Mouse (Mus musculus) hindbrain, embryonic 13.5 days (tissue): ENCODE results near the gene Plcb4. TPM values are rescaled to one million over a fixed set of nuclear protein-coding genes. Genes with fewer than 3 reads are reported as not detected.

Experiments
- ATAC-seq: fragments of 200-750 bp; cut with Nextera tagmentation; 2 replicates; pipeline ENCODE4 v1.8.0; 2017; ENCODE audit warnings: moderate TSS enrichment; ENCODE audit not compliant: low FRiP score
- H3K27ac ChIP-seq: fragments of 300-500 bp; sonication (generic); 2 replicates; pipeline ENCODE4 v1.5.1; 2015; ENCODE audit warnings: inconsistent platforms, mild to moderate bottlenecking, moderate library complexity
- H3K27me3 ChIP-seq: fragments of 300-500 bp; sonication (generic); 2 replicates; pipeline ENCODE4 v1.6.1; 2015; ENCODE audit warnings: mild to moderate bottlenecking, inconsistent platforms
- H3K36me3 ChIP-seq: fragments of 300-500 bp; sonication (generic); 2 replicates; pipeline ENCODE4 v1.6.1; 2015; ENCODE audit warnings: mild to moderate bottlenecking, inconsistent platforms
- H3K4me1 ChIP-seq: fragments of 300-500 bp; sonication (generic); replicated peaks from 2 replicates; pipeline ENCODE4 v1.6.1; 2015; ENCODE audit warnings: inconsistent platforms
- H3K4me2 ChIP-seq: fragments of 300-500 bp; sonication (generic); 2 replicates; pipeline ENCODE4 v1.6.1; 2015; ENCODE audit warnings: inconsistent platforms, mild to moderate bottlenecking, moderate library complexity
- H3K4me3 ChIP-seq: fragments of 300-500 bp; sonication (generic); 2 replicates; pipeline ENCODE4 v1.5.1; 2015; ENCODE audit warnings: mild to moderate bottlenecking, inconsistent platforms
- H3K9ac ChIP-seq: fragments of 300-500 bp; sonication (generic); 2 replicates; pipeline ENCODE4 v1.6.1; 2015; ENCODE audit warnings: mild to moderate bottlenecking, inconsistent platforms
- H3K9me3 ChIP-seq: fragments of 300-500 bp; sonication (generic); 2 replicates; pipeline ENCODE4 v1.6.1; 2016; ENCODE audit warnings: inconsistent platforms
- whole genome bisulfite sequencing: fragments of 180-500 bp; shearing (Covaris S2); methylation state at CpG from one replicate; pipeline ENCODE4 v1.1.7; 2015; 5-methylcytosine and 5-hydroxymethylcytosine counted together
- polyA plus RNA-seq: library from polyadenylated mRNA; unstranded; fragments of >200 nt; fragmentation: Nextera tagmentation; extraction: Ambion mirVana; gene quantifications from 2 replicates; pipeline ENCODE4 v1.2.1, GENCODE M21; 2015

Plcb4 gene
- polyA plus RNA-seq, 1 experiment from 2014 or later: 49.7 TPM

DNA sequence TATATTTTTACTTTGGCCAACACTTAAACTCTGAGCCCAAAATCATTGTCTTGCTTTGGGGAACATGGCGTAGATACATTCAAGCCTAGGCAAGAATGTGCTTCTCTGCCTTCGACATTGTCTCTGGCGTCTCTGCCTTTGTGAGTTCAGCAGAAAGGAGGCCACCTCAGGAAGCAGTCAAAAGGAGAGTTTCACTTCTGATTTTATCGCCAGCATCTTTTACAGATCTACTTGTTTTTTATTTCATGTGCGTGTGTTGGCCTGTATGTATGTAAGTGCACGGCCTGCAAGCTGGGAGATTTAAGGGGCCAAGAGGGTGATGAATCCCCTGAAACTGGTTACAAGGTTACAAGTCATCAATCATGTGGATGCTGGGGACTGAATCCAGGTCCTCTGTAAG is 6.8 kb upstream of the Plcb4 start:
- ATAC-seq: no peak
- no peaks in the 10 kb centered on the region for H3K27me3 ChIP-seq
- H3K9ac ChIP-seq: no peak overlapping the region
- H3K27ac ChIP-seq: no peak overlapping the region
- H3K36me3 ChIP-seq: no peaks in the 10 kb centered on the region
- H3K4me2 ChIP-seq: no peak overlapping the region
- 89% methylated on average over 6 of the region's 6 CpGs for WGBS
- H3K4me3 ChIP-seq: no peak overlapping the region
- no peaks in the 10 kb centered on the region for H3K4me1 ChIP-seq
- no peaks in the 10 kb centered on the region for H3K9me3 ChIP-seq

GRCm38 (mm10) chr2:135652451-135652850 is 6.4 kb upstream of the Plcb4 start:
- no peak overlapping the region for H3K4me3 ChIP-seq
- H3K27ac ChIP-seq: no peak overlapping the region
- no peaks in the 10 kb centered on the region for H3K27me3 ChIP-seq
- H3K36me3 ChIP-seq: no peaks in the 10 kb centered on the region
- H3K4me2 ChIP-seq: no peak overlapping the region
- no peak overlapping the region for H3K9ac ChIP-seq
- 85% methylated on average over 4 of the region's 4 CpGs for WGBS
- no peaks in the 10 kb centered on the region for H3K9me3 ChIP-seq
- H3K4me1 ChIP-seq: no peaks in the 10 kb centered on the region
- ATAC-seq: no peak

DNA sequence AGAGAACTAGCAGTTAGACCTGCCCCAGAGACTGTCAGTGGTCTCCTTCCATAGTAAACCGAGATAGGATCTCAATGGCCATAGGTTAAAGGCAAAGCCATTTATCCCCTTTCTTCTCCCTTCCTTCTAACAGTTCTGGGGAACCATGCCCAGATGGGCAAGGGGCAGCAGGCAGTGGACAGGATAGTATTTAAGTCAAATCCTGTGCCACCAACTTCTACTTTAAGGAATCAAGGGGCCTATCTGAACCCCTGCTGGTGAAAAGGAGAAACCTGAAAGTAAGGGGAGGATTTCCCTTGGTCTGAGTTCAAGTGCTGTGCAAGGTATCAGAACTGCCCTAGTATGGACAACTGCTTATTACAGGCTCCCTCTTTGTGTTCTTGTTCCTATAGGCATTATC is 2.9 kb upstream of the Plcb4 start:
- H3K27ac ChIP-seq: no peak overlapping the region
- H3K4me1 ChIP-seq: peaks cover 9% of the 10 kb centered on the region; the same call in 1 of the 2 replicates
- ATAC-seq: no peak
- H3K36me3 ChIP-seq: no peaks in the 10 kb centered on the region
- no peak overlapping the region for H3K4me3 ChIP-seq
- no peak overlapping the region for H3K9ac ChIP-seq
- H3K4me2 ChIP-seq: no peak overlapping the region
- WGBS: 94% methylated on average over 1 of the region's 1 CpGs
- no peaks in the 10 kb centered on the region for H3K9me3 ChIP-seq
- no peaks in the 10 kb centered on the region for H3K27me3 ChIP-seq

DNA sequence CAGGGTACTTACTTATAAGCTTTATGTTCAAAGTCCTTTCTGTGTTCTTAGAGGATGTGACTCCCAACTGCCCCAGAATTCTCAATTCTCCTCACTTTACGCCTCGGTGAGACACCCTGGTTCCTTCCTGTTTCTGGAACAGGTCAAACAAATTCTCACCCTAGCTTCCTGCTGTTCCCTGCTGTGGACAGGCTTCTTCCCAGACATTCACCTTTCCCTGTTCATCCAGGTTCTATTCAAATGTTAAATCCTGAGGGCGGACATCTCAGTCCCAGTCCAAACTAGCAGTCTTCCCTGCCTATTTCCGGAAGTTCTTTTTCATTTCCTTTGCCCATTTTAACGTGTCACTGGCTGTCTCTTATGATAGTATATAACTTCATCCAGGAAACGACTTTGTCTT is 2.2 kb upstream of the Plcb4 start:
- Histone ChIP-seq H3K9me3 (no peaks in the 10 kb centered on the region), H3K4me1 (peaks cover 9% of the 10 kb centered on the region; the same call in 1 of the 2 replicates), H3K27me3 (no peaks in the 10 kb centered on the region), H3K36me3 (no peaks in the 10 kb centered on the region), H3K27ac (no peak overlapping the region), H3K4me3 (no peak overlapping the region), H3K9ac (no peak overlapping the region), H3K4me2 (no peak overlapping the region)
- no peak for ATAC-seq
- 83% methylated on average over 6 of the region's 6 CpGs for WGBS

DNA sequence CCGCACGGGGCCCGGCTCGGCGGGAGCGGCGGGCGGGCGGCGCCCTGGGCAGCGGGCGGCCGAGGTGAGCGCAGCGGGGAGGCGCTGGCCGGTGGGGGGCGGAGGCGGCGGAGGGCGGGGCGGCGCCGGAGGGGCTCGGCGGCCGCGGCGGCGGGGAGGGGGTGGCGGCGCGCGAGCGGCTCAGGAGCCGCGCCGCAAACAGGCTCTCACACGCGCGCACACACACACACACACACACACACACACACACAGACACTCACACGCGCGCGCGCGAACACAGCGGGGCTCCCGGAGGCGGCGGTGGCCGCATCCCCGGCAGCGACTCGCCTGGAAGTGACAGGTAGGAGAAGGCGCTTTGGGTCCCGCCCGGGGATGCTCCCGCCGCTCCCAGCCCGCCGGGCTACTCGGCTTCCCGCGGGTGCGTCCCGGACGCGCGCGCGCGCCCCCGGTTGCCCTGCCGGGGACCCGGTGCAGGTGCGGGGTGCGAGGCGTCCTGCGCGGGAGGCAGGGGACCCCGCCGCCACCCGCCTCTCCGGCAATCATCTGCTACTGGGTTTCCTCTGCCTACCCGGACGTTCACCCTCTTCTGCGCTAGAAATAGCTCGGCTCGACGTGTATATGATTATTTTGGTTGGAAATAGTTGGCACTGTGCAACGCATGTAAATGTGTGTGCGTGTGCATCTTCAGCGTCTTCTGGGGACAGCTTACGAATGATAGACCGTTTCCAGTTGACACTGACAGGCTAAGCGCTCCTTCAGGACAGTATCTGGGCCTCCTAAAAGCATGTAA is 775 bp downstream of the Plcb4 start:
- peak overlapping the region; percentile 99 for H3K27ac ChIP-seq
- H3K4me3 ChIP-seq: peak overlapping the region; percentile 78
- H3K9me3 ChIP-seq: no peaks in the 10 kb centered on the region
- peaks cover 9% of the 10 kb centered on the region; the same call in 1 of the 2 replicates for H3K4me1 ChIP-seq
- peak overlapping the region; percentile 96 for H3K9ac ChIP-seq
- ATAC-seq: peak; percentile 76
- H3K4me2 ChIP-seq: peak overlapping the region; percentile 62
- H3K36me3 ChIP-seq: peaks cover 6% of the 10 kb centered on the region
- under 1% methylated on average over 42 of the region's 97 CpGs for WGBS
- no peaks in the 10 kb centered on the region for H3K27me3 ChIP-seq

DNA sequence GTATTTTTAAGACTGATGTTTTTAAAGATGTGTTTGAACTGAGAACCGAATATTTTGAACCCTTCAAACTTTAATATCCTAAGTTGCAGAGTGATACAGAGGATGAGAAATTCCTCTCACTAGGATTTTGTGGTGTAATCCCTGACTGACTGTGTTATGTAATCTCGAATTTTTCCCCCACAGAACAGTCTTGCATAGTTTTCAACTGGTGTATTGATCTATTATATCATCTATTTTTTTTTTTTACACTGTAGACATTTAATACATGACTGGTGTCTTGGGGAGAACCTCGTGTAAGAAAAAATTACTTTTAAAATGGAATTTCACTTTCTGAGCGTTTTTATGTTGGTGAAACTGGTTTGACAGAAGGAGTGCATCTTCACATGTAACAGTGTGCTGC is 2.0 kb downstream of the Plcb4 start:
- H3K27me3 ChIP-seq: no peaks in the 10 kb centered on the region
- 61% methylated on average over 4 of the region's 4 CpGs for WGBS
- no peak overlapping the region for H3K27ac ChIP-seq
- peak overlapping the region; percentile 62 for H3K4me2 ChIP-seq
- H3K9ac ChIP-seq: no peak overlapping the region
- peak overlapping the region; percentile 78; the same call in 1 of the 2 replicates for H3K4me3 ChIP-seq
- ATAC-seq: no peak
- peaks cover 6% of the 10 kb centered on the region for H3K36me3 ChIP-seq
- H3K4me1 ChIP-seq: peaks cover 9% of the 10 kb centered on the region; the same call in 1 of the 2 replicates
- no peaks in the 10 kb centered on the region for H3K9me3 ChIP-seq

DNA sequence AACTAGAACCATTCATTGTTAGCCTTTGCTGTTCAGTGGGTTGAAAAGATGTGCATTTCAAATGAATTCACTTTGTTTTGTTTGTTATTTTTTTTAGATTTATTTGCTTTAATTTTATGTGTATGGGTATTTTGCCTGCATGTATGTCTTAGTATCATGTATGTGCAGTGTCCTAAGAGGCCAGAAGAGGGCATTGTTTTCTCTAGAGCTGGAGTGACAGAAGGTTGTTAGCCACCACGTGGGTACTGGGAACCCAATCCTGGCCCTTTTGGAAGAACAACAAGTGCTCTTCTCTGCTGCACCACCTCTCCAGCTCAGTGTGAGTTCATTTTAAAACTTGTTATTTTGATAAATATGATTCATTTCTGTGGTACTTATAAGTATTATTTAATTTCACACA is 5.0 kb downstream of the Plcb4 start:
- H3K9me3 ChIP-seq: no peaks in the 10 kb centered on the region
- H3K27ac ChIP-seq: no peak overlapping the region
- H3K9ac ChIP-seq: no peak overlapping the region
- no peak overlapping the region for H3K4me3 ChIP-seq
- no peaks in the 10 kb centered on the region for H3K27me3 ChIP-seq
- ATAC-seq: no peak
- no peak overlapping the region for H3K4me2 ChIP-seq
- peaks cover 4% of the 10 kb centered on the region; the same call in 1 of the 2 replicates for H3K4me1 ChIP-seq
- H3K36me3 ChIP-seq: peaks cover 6% of the 10 kb centered on the region
- 88% methylated on average over 1 of the region's 1 CpGs for WGBS

DNA sequence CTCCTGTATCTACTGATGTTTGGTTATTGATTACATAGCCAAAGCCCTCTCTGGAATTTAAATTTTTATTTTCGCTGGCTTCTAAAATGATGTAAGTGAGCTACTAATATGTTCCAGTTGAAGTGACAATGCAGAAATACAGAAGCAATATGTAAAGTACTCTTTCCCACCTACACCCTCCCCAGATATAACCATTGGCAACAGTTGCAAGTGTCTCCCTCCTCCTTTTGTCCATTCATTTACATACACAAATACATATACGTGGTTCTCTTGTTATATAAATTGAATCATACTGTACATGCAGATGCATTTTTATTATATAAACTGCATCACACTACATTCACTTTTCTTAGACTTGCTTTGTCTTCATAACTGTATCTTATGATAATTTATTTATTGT is 8.7 kb downstream of the Plcb4 start:
- H3K27ac ChIP-seq: no peak overlapping the region
- no peak for ATAC-seq
- H3K4me2 ChIP-seq: no peak overlapping the region
- no peaks in the 10 kb centered on the region for H3K27me3 ChIP-seq
- no peak overlapping the region for H3K9ac ChIP-seq
- H3K9me3 ChIP-seq: no peaks in the 10 kb centered on the region
- H3K4me3 ChIP-seq: no peak overlapping the region
- WGBS: 96% methylated on average over 2 of the region's 2 CpGs
- H3K36me3 ChIP-seq: peaks cover 6% of the 10 kb centered on the region
- no peaks in the 10 kb centered on the region; the same call in 1 of the 2 replicates for H3K4me1 ChIP-seq

GRCm38 (mm10) chr2:135672459-135673104 is 13.8 kb downstream of the Plcb4 start:
- Histone ChIP-seq H3K27me3 (no peaks in the 10 kb centered on the region), H3K4me2 (no peak overlapping the region), H3K4me1 (peaks cover 5% of the 10 kb centered on the region; the same call in 1 of the 2 replicates), H3K27ac (no peak overlapping the region), H3K9me3 (no peaks in the 10 kb centered on the region), H3K36me3 (no peaks in the 10 kb centered on the region), H3K9ac (no peak overlapping the region), H3K4me3 (no peak overlapping the region)
- WGBS: 74% methylated on average over 10 of the region's 10 CpGs
- no peak for ATAC-seq

GRCm38 (mm10) chr2:135673649-135674048 is 14.8 kb downstream of the Plcb4 start:
- H3K27me3 ChIP-seq: no peaks in the 10 kb centered on the region
- no peak overlapping the region for H3K4me2 ChIP-seq
- H3K36me3 ChIP-seq: no peaks in the 10 kb centered on the region
- peaks cover 7% of the 10 kb centered on the region; the same call in 1 of the 2 replicates for H3K4me1 ChIP-seq
- no peak overlapping the region for H3K27ac ChIP-seq
- 91% methylated on average over 8 of the region's 8 CpGs for WGBS
- H3K9ac ChIP-seq: no peak overlapping the region
- H3K9me3 ChIP-seq: no peaks in the 10 kb centered on the region
- no peak overlapping the region for H3K4me3 ChIP-seq
- ATAC-seq: no peak

DNA sequence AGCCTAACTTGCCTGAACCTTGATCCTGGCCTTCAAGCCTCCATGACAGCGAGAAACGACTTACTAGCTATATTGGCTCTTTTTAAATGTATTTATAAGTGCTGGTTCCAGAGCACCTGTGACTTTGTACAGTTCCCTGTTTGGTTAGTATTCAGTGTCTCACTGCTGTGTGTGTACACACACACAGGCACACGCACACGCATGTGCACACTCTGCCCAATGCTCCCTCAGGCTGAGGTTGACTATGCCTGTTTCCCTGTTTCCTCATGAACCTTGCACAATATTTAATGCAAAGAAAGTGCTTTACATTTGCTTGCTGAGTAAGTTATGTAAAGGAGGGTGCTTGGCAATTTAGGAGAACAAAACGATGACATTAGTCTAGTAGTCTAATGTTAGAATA is 16.5 kb downstream of the Plcb4 start:
- H3K27ac ChIP-seq: no peak overlapping the region
- H3K9me3 ChIP-seq: no peaks in the 10 kb centered on the region
- no peak overlapping the region for H3K4me3 ChIP-seq
- H3K4me1 ChIP-seq: peaks cover 11% of the 10 kb centered on the region; the same call in 1 of the 2 replicates
- H3K9ac ChIP-seq: no peak overlapping the region
- ATAC-seq: no peak
- H3K36me3 ChIP-seq: no peaks in the 10 kb centered on the region
- H3K27me3 ChIP-seq: no peaks in the 10 kb centered on the region
- WGBS: 96% methylated on average over 5 of the region's 5 CpGs
- H3K4me2 ChIP-seq: no peak overlapping the region

DNA sequence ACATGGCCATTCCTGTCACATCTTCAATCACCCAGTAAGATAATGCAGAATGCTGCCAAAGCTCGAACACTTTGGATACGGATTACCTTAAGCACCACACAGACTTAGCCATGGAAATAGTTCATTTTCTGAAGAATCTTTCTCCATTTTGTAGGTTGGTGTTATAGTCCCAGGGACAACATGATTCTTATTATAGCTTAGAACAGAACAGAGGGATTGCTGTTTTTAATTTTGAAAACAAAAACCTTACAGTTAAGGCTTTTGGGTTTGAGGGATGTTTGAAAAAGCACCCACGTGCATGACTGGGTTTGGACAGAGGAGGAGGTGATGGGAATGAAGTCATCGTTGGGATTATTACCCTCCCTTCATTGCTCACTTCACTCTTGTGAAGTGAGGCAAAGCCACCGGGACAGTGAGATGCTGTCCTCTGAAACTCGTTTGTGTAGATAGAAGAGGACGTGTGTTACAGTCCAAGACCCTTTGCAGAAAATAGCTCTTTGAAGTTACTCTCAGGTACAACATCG is 18.2 kb downstream of the Plcb4 start:
- Histone ChIP-seq H3K4me1 (peaks cover 11% of the 10 kb centered on the region; the same call in 1 of the 2 replicates), H3K9ac (no peak overlapping the region), H3K27me3 (no peaks in the 10 kb centered on the region), H3K9me3 (no peaks in the 10 kb centered on the region), H3K4me3 (no peak overlapping the region), H3K27ac (no peak overlapping the region), H3K4me2 (no peak overlapping the region), H3K36me3 (no peaks in the 10 kb centered on the region)
- no peak for ATAC-seq
- 68% methylated on average over 8 of the region's 8 CpGs for WGBS
